Mouse (Mus musculus) right cerebral cortex, adult 2 months (tissue): Measurements from ENCODE around the gene Fabp1.

Experiments
- DNase-seq, 2 experiments: peaks; one replicate each; pipeline ENCODE4 v3.0.0; 2021 to 2022; ENCODE audit warnings: low spot score in 2 of 2

Fabp1 gene

GRCm38 (mm10) chr6:71211917-71212316 lies 12.3 kb downstream of the Fabp1 start:
- DNase-seq: no peak

GRCm38 (mm10) chr6:71212471-71212870 lies 12.8 kb downstream of the Fabp1 start:
- no peak for DNase-seq

GRCm38 (mm10) chr6:71221501-71221900 lies 21.9 kb downstream of the Fabp1 start:
- no peak for DNase-seq

GRCm38 (mm10) chr6:71224184-71224943 lies 24.7 kb downstream of the Fabp1 start:
- no peak for DNase-seq

- no peak for DNase-seq
These were observed 26.9 kb downstream of the Fabp1 start for GRCm38 (mm10) chr6:71226544-71226943.

GRCm38 (mm10) chr6:71227157-71227770 lies 27.6 kb downstream of the Fabp1 start:
- DNase-seq: no peak

- no peak for DNase-seq
These were observed 35.5 kb downstream of the Fabp1 start for GRCm38 (mm10) chr6:71235121-71235520.

- no peak for DNase-seq
These were observed 36.3 kb downstream of the Fabp1 start for GRCm38 (mm10) chr6:71235944-71236343.

- no peak for DNase-seq
These were observed 36.9 kb downstream of the Fabp1 start for GRCm38 (mm10) chr6:71236506-71236905.

GRCm38 (mm10) chr6:71237031-71237431 lies 37.4 kb downstream of the Fabp1 start:
- no peak for DNase-seq

- DNase-seq: no peak
These were observed 39.6 kb downstream of the Fabp1 start for GRCm38 (mm10) chr6:71239069-71239750.

- no peak for DNase-seq
These were observed 41.2 kb downstream of the Fabp1 start for GRCm38 (mm10) chr6:71240831-71241230.

- DNase-seq: no peak
These were observed 43.2 kb downstream of the Fabp1 start for GRCm38 (mm10) chr6:71242811-71243210.

- no peak for DNase-seq
These were observed 43.6 kb downstream of the Fabp1 start for GRCm38 (mm10) chr6:71243258-71243657.

- DNase-seq: no peak
These were observed 48.8 kb downstream of the Fabp1 start for GRCm38 (mm10) chr6:71248420-71248819.

- DNase-seq: no peak
These were observed 50.0 kb downstream of the Fabp1 start for GRCm38 (mm10) chr6:71249615-71250014.

- DNase-seq: no peak
These were observed 51.3 kb downstream of the Fabp1 start for GRCm38 (mm10) chr6:71250951-71251350.

GRCm38 (mm10) chr6:71254456-71254855 lies 54.8 kb downstream of the Fabp1 start:
- DNase-seq: no peak
